15 mouse cellular contexts compared by ENCODE assay signal in the genomic region with DNA sequence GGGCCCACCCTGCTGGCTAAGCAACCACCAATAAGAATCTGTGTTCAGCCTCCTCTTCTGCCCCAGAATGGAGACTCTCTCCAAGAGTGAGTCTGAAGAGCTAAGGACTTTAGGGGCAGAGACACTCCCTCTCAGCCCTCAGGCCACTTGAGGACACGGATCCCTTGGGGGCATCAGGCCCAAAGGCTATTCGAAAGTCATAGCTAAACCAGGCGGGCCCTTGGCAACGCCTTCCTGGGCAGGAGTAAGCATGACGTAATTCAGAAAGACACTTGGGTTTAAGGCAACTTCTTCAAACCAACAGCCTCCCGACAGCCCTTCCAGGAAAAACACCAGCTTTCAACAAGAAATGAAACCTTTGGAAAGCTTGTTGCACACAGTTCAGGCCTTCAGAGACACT.
DNase-seq lines count a peak whose midpoint lies in the region; ATAC-seq and TF ChIP-seq lines count a peak whose summit lies in the region.
"Had no signal": no experiment of that assay in that cellular context is flagged by ENCODE, and none has a peak within 500 bp of the region (broad histone marks: within the 10 kb centered on the region; RNA-seq: fewer than 3 reads in every experiment).

No protein-coding gene starts in this region.

- H3K4me1 ChIP-seq in lung, postnatal 0 days (ENCODE audit: insufficient read depth, low read depth, low read length) = no peaks in the 10 kb centered on the region
- H3K4me1 ChIP-seq in lung, adult 2 months (ENCODE audit: control insufficient read depth, insufficient read depth, low read length) = peaks cover 6% of the 10 kb centered on the region
- H3K4me1 ChIP-seq in brown adipose tissue, adult 24 weeks (ENCODE audit: control insufficient read depth, insufficient read depth, insufficient read length, low read length) = peaks cover 5% of the 10 kb centered on the region; the same call in 1 of the 2 replicates
- peaks cover 8% of the 10 kb centered on the region for H3K4me1 ChIP-seq in forebrain, embryonic 12.5 days
- H3K4me1 ChIP-seq: embryonic facial prominence, embryonic 15.5 days had no signal

- no peak overlapping the region for H3K4me3 ChIP-seq in lung, postnatal 0 days (ENCODE audit: low read depth, low read length)
- H3K4me3 ChIP-seq in lung, adult 2 months (replicated peaks; ENCODE audit: extremely low read depth, low read depth, low read length) = no peak overlapping the region
- H3K4me3 ChIP-seq in brown adipose tissue, adult 24 weeks (ENCODE audit: insufficient read depth, low read depth, low read length) = no peak overlapping the region
- H3K4me3 ChIP-seq in forebrain, embryonic 12.5 days (replicated peaks) = no peak overlapping the region
- H3K4me3 ChIP-seq: embryonic facial prominence, embryonic 15.5 days; heart, embryonic 13.5 days; megakaryocyte, embryonic 14.5 days had no signal

- no peak overlapping the region for H3K27ac ChIP-seq in lung, postnatal 0 days (ENCODE audit: low read length)
- H3K27ac ChIP-seq in brown adipose tissue, adult 24 weeks (replicated peaks; ENCODE audit: low read depth, low read length) = peak overlapping the region; percentile 75
- no peak overlapping the region for H3K27ac ChIP-seq in forebrain, embryonic 12.5 days
- H3K27ac ChIP-seq: embryonic facial prominence, embryonic 15.5 days; heart, embryonic 13.5 days; hindbrain, embryonic 14.5 days; liver, embryonic 14.5 days had no signal

- no peaks in the 10 kb centered on the region for H3K9me3 ChIP-seq in lung, postnatal 0 days (ENCODE audit: low read length)
- no peaks in the 10 kb centered on the region for H3K9me3 ChIP-seq in forebrain, embryonic 12.5 days
- H3K9me3 ChIP-seq: embryonic facial prominence, embryonic 15.5 days; heart, embryonic 13.5 days had no signal

- no peak overlapping the region for H3K9ac ChIP-seq in lung, postnatal 0 days (replicated peaks; ENCODE audit: low read depth)
- H3K9ac ChIP-seq in forebrain, embryonic 12.5 days = no peak overlapping the region
- H3K9ac ChIP-seq: embryonic facial prominence, embryonic 15.5 days; heart, embryonic 13.5 days; hindbrain, embryonic 14.5 days; liver, embryonic 14.5 days had no signal

- no peaks in the 10 kb centered on the region for H3K36me3 ChIP-seq in lung, postnatal 0 days (ENCODE audit: insufficient read depth, low read length)
- no peaks in the 10 kb centered on the region for H3K36me3 ChIP-seq in forebrain, embryonic 12.5 days (replicated peaks)
- H3K36me3 ChIP-seq: embryonic facial prominence, embryonic 15.5 days; heart, embryonic 13.5 days had no signal

- TF ChIP-seq EP300 in lung, postnatal 0 days (IDR thresholded peaks at IDR 0.05) = no peak

- no peak overlapping the region for H3K4me2 ChIP-seq in lung, postnatal 0 days (replicated peaks; ENCODE audit: low read depth, low read length)
- no peak overlapping the region for H3K4me2 ChIP-seq in forebrain, embryonic 12.5 days
- H3K4me2 ChIP-seq: embryonic facial prominence, embryonic 15.5 days; heart, embryonic 13.5 days; hindbrain, embryonic 14.5 days had no signal

- TF ChIP-seq POLR2A in lung, adult 2 months (IDR thresholded peaks at IDR 0.05; ENCODE audit: borderline replicate concordance, extremely low read depth, low read depth, low read length) = no peak

- 56% methylated on average over 6 of the region's 6 CpGs for WGBS in lung, postnatal 0 days
- 54% methylated on average over 6 of the region's 6 CpGs for WGBS in lung, adult 2 months
- 91% methylated on average over 6 of the region's 6 CpGs for WGBS in forebrain, embryonic 12.5 days

- intact Hi-C loops in gastrocnemius, postnatal 14 days (cut with DNase I; ENCODE audit: low total_unique reads) = loop anchor here (5.0 kb wide), 1 partner anchor 39 kb away; no protein-coding TSS in a partner anchor

- ATAC-seq in lung, postnatal 0 days = peak; percentile 26; the same call in 1 of the 2 replicates
- no peak for ATAC-seq in forebrain, embryonic 12.5 days (ENCODE audit: low FRiP score)
- ATAC-seq: forebrain, embryonic 14.5 days had no signal

- H3K27me3 ChIP-seq in lung, postnatal 0 days (replicated peaks; ENCODE audit: insufficient read depth, low read length) = no peaks in the 10 kb centered on the region
- H3K27me3 ChIP-seq in forebrain, embryonic 12.5 days = 0 out of 2 replicates have a peak, but pooled peaks cover 3% of the 10 kb centered on the region
- H3K27me3 ChIP-seq: embryonic facial prominence, embryonic 15.5 days; heart, embryonic 13.5 days had no signal

- no peak for TF ChIP-seq CTCF in lung, postnatal 0 days (IDR thresholded peaks at IDR 0.05)
- no peak for TF ChIP-seq CTCF in lung, adult 2 months (IDR thresholded peaks at IDR 0.05; ENCODE audit: insufficient read depth, low read length)

- DNase-seq in lung, postnatal 0 days (ENCODE audit: low spot score) = no peak
- DNase-seq in lung, adult 2 months = no peak
- DNase-seq in gastrocnemius, postnatal 14 days = peak; percentile 76
- peak; percentile 51 for DNase-seq in heart, postnatal 4 days
- no peak for DNase-seq in kidney, postnatal 14 days
- DNase-seq: kidney, adult 11 months; thymus, adult 18-20 months had no signal

Comparison
In these comparisons a context has a peak if more than half of its experiments do, and no peak if none do; other contexts are left out.
1. DNase-seq: peak in gastrocnemius, postnatal 14 days (single experiment) and heart, postnatal 4 days (single experiment); none in lung, postnatal 0 days (single experiment), lung, adult 2 months (single experiment) and kidney, postnatal 14 days (single experiment).